Mouse (Mus musculus) embryonic facial prominence, embryonic 15.5 days (tissue): ENCODE measurements around the gene Nt5c3b. TPM values are rescaled to one million over a fixed set of nuclear protein-coding genes. Genes with fewer than 3 reads are reported as not detected.

Source experiments
- ATAC-seq: fragments of 200-750 bp; cut with Nextera tagmentation; 2 replicates; pipeline ENCODE4 v1.8.0; 2017; ENCODE audit warnings: low read depth, moderate TSS enrichment; ENCODE audit not compliant: insufficient number of reproducible peaks, low FRiP score, low TSS enrichment
- H3K27ac ChIP-seq: fragments of 300-500 bp; sonication (generic); replicated peaks from 2 replicates; pipeline ENCODE4 v1.5.1; 2015; ENCODE audit warnings: mild to moderate bottlenecking, inconsistent platforms
- H3K27me3 ChIP-seq: fragments of 300-500 bp; sonication (generic); 2 replicates; pipeline ENCODE4 v1.6.1; 2015; ENCODE audit warnings: inconsistent platforms
- H3K36me3 ChIP-seq: fragments of 300-500 bp; sonication (generic); 2 replicates; pipeline ENCODE4 v1.6.1; 2015; ENCODE audit warnings: mild to moderate bottlenecking, inconsistent platforms
- H3K4me1 ChIP-seq: fragments of 300-500 bp; sonication (generic); 2 replicates; pipeline ENCODE4 v1.6.1; 2015; ENCODE audit warnings: inconsistent platforms
- H3K4me2 ChIP-seq: fragments of 300-500 bp; sonication (generic); replicated peaks from 2 replicates; pipeline ENCODE4 v1.6.1; 2015; ENCODE audit warnings: mild to moderate bottlenecking, inconsistent platforms
- H3K4me3 ChIP-seq: fragments of 300-500 bp; sonication (generic); replicated peaks from 2 replicates; pipeline ENCODE4 v1.5.1; 2015; ENCODE audit warnings: mild to moderate bottlenecking, inconsistent platforms
- H3K9ac ChIP-seq: fragments of 300-500 bp; sonication (generic); 2 replicates; pipeline ENCODE4 v1.6.1; 2015; ENCODE audit warnings: inconsistent platforms
- H3K9me3 ChIP-seq: fragments of 300-500 bp; sonication (generic); replicated peaks from 2 replicates; pipeline ENCODE4 v1.6.1; 2016; ENCODE audit warnings: inconsistent platforms
- WGBS: fragments of 180-500 bp; shearing (Covaris S2); methylation state at CpG from one replicate; pipeline ENCODE4 v1.1.7; 2015; 5-methylcytosine and 5-hydroxymethylcytosine counted together
- polyA plus RNA-seq: library from polyadenylated mRNA; unstranded; fragments of >200 nt; fragmentation: Nextera tagmentation; extraction: Ambion mirVana; gene quantifications from 2 replicates; pipeline ENCODE4 v1.2.1, GENCODE M21; 2015

The Nt5c3b gene
- polyA plus RNA-seq, 1 experiment from 2014 or later, result 134 TPM

DNA sequence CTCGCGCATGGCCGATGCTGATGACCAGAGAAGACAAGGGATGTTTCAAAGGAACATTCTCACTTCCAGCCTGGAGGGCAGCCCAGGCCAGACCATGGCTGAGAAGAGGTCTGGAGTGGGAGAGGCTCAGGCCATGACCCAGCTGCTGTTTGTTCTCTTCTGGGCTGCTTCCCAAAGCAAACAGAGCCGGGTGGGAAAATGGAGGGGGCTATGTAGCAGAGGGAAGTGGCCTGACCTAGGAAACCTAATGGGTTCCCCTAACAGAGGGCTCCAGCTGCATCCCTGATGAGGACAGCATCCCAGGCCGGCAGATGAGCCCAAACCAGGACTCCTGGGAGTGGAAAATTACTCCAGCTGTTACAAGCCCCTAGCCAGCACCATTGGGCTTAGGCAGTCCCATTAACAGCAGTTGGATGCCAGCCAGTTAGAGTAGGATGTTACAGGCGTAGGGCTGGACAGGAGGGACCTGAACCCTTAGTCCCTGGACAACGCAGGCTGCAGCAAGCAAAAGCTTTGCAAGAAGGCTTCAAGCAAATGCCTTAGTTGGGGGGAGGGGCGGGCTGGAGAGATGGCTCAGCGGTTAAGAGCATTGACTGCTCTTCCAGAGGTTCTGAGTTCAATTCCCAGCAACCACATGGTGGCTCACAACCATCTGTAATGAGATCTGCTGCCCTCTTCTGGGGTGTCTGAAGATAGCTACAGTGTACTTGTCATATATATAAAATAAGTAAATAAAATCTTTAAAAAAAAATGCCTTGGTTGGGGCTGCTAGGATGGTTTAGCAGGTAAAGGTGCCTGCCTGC, 50.3 kb downstream of the Nt5c3b start:
- H3K9me3 ChIP-seq, result no peaks in the 10 kb centered on the region
- H3K4me1 ChIP-seq, result peaks cover 88% of the 10 kb centered on the region
- H3K4me3 ChIP-seq, result no peak overlapping the region
- H3K27ac ChIP-seq, result peak overlapping the region; percentile 66
- H3K36me3 ChIP-seq, result no peaks in the 10 kb centered on the region
- 0 out of 2 replicates have a peak overlapping the region, but pooled peaks have one; percentile 12 for H3K4me2 ChIP-seq
- H3K9ac ChIP-seq, result no peak overlapping the region
- no peaks in the 10 kb centered on the region for H3K27me3 ChIP-seq
- ATAC-seq, result no peak
- 56% methylated on average over 9 of the region's 9 CpGs for WGBS

DNA sequence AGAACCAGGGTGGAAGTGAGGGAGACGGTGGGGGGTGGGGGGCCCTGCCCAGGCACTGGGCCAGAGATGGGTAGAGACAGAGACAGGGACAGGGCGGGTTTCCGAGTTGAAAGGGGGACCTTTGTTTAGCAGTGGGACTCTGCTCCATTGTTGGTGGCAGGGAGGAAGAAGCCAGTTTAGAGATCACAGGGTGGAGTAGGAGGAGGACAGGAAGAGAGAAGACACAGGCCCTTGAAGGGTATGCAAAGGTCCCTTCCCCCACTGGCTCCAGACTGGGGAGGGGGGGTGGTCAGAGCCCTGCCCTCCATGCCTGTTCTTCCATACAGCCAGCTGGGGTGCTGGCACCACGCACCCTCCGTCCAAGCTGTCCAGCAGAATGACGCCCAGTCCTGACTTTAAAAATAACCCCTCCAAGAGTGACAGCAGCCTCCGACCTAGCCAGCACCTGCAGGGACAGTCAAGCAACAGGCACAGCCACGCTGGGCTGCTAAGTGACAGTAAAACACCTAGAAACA, 51.6 kb downstream of the Nt5c3b start:
- ATAC-seq, result no peak

GRCm38 (mm10) chr11:100388588-100388987, 53.0 kb downstream of the Nt5c3b start:
- Histone ChIP-seq H3K4me2 (peak overlapping the region; percentile 29), H3K36me3 (peaks cover 23% of the 10 kb centered on the region), H3K27me3 (no peaks in the 10 kb centered on the region), H3K4me3 (no peak overlapping the region), H3K9me3 (no peaks in the 10 kb centered on the region), H3K9ac (no peak overlapping the region), H3K4me1 (peaks cover 62% of the 10 kb centered on the region), H3K27ac (peak overlapping the region; percentile 82)
- WGBS, result 66% methylated on average over 6 of the region's 6 CpGs
- no peak for ATAC-seq

More for the DNA sequence above, 51.6 kb downstream of the Nt5c3b start:
- no peaks in the 10 kb centered on the region for H3K27me3 ChIP-seq
- 0 out of 2 replicates have a peak overlapping the region, but pooled peaks have one; percentile 3 for H3K4me2 ChIP-seq
- peaks cover 11% of the 10 kb centered on the region for H3K36me3 ChIP-seq
- peak overlapping the region; percentile 66 for H3K27ac ChIP-seq
- peaks cover 75% of the 10 kb centered on the region for H3K4me1 ChIP-seq
- no peak overlapping the region for H3K4me3 ChIP-seq
- no peaks in the 10 kb centered on the region for H3K9me3 ChIP-seq
- H3K9ac ChIP-seq, result no peak overlapping the region
- 42% methylated on average over 8 of the region's 8 CpGs for WGBS

- WGBS, result 24% methylated on average over 14 of the region's 14 CpGs
- H3K4me1 ChIP-seq, result peaks cover 55% of the 10 kb centered on the region
- peaks cover 31% of the 10 kb centered on the region for H3K36me3 ChIP-seq
- no peaks in the 10 kb centered on the region for H3K9me3 ChIP-seq
- 0 out of 2 replicates have a peak overlapping the region, but pooled peaks have one; percentile 6 for H3K4me3 ChIP-seq
- H3K27me3 ChIP-seq, result no peaks in the 10 kb centered on the region
- H3K4me2 ChIP-seq, result peak overlapping the region; percentile 29
- peak; percentile 48; the same call in 1 of the 2 replicates for ATAC-seq
- H3K27ac ChIP-seq, result peak overlapping the region; percentile 82
- H3K9ac ChIP-seq, result no peak overlapping the region
These were observed 53.8 kb downstream of the Nt5c3b start for GRCm38 (mm10) chr11:100387589-100388375.

DNA sequence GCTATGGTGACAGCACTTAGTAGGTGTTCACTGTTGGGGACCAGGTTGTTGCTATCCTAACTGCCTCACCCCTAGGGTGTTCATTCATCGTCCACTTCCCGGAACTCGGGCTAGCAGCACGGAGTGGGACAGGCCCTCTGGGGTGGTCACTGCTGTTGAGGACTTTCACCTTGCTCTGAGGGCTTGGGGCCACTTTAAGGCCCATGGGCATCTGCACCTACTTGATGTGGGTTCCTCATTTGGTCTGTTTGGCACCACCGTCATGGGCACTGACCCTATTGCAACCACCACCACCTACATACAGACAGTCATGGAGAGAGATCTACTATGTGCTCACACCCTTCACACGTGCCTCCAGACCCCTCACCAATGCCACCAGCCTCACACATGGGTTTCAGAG, 54.5 kb downstream of the Nt5c3b start:
- Histone ChIP-seq H3K9ac (no peak overlapping the region), H3K4me2 (peak overlapping the region; percentile 29; the same call in 1 of the 2 replicates), H3K36me3 (peaks cover 37% of the 10 kb centered on the region), H3K9me3 (no peaks in the 10 kb centered on the region), H3K27me3 (no peaks in the 10 kb centered on the region), H3K4me3 (no peak overlapping the region), H3K4me1 (peaks cover 49% of the 10 kb centered on the region), H3K27ac (peak overlapping the region; percentile 82)
- ATAC-seq, result no peak
- 75% methylated on average over 6 of the region's 6 CpGs for WGBS

DNA sequence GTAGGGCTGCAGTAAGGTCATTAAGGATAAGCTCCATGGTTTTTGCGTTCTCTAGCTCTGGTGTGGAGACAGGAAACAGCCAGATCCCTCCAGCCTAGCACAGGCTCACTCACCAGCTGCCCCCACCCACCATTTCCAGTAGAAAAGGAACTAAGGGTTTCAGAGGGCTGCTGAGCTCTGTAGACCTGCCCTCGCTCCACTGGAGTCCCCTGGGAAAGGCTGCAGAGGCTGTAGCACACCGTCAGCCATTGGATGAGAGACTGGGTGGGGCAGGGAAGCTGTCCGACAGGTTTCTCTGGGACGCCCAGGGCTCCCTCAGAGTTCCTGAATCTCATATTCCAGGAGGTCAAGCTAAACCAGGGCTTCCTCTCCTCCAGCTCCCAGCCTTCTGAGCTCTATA, 55.0 kb downstream of the Nt5c3b start:
- Histone ChIP-seq H3K9me3 (no peaks in the 10 kb centered on the region), H3K4me2 (peak overlapping the region; percentile 29; the same call in 1 of the 2 replicates), H3K9ac (no peak overlapping the region), H3K4me1 (peaks cover 49% of the 10 kb centered on the region), H3K27me3 (no peaks in the 10 kb centered on the region), H3K4me3 (no peak overlapping the region), H3K27ac (peak overlapping the region; percentile 82), H3K36me3 (peaks cover 42% of the 10 kb centered on the region)
- 44% methylated on average over 5 of the region's 5 CpGs for WGBS
- peak; percentile 68 for ATAC-seq

GRCm38 (mm10) chr11:100385016-100385415, 56.6 kb downstream of the Nt5c3b start:
- 91% methylated on average over 3 of the region's 3 CpGs for WGBS
- no peaks in the 10 kb centered on the region for H3K27me3 ChIP-seq
- H3K4me2 ChIP-seq, result no peak overlapping the region
- H3K4me1 ChIP-seq, result peaks cover 35% of the 10 kb centered on the region
- H3K9ac ChIP-seq, result no peak overlapping the region
- H3K9me3 ChIP-seq, result no peaks in the 10 kb centered on the region
- peaks cover 56% of the 10 kb centered on the region for H3K36me3 ChIP-seq
- no peak overlapping the region for H3K27ac ChIP-seq
- no peak for ATAC-seq
- H3K4me3 ChIP-seq, result no peak overlapping the region

DNA sequence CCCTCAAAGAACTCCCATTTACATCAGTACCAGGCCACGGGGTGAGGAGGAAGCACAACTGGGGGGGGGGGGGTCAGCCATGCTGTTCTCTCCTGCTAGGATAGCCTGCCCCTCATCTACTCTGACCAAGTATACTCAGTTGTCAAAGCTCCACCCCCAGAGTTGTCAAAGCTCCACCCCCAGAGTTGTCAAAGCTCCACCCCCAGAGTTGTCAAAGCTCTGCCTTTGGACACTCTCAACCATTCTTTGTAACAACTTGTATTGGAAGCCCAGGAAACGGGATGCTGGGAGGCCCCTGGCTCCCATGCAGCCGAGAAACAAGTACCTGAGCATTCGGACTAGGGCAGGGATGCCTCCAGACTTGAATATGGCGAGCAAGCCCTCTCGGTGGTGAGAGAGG, 58.9 kb downstream of the Nt5c3b start:
- Histone ChIP-seq H3K9ac (no peak overlapping the region), H3K27ac (no peak overlapping the region), H3K4me1 (peaks cover 14% of the 10 kb centered on the region), H3K4me2 (no peak overlapping the region), H3K36me3 (peaks cover 75% of the 10 kb centered on the region), H3K9me3 (no peaks in the 10 kb centered on the region), H3K27me3 (no peaks in the 10 kb centered on the region), H3K4me3 (no peak overlapping the region)
- no peak for ATAC-seq
- WGBS, result 88% methylated on average over 6 of the region's 6 CpGs

DNA sequence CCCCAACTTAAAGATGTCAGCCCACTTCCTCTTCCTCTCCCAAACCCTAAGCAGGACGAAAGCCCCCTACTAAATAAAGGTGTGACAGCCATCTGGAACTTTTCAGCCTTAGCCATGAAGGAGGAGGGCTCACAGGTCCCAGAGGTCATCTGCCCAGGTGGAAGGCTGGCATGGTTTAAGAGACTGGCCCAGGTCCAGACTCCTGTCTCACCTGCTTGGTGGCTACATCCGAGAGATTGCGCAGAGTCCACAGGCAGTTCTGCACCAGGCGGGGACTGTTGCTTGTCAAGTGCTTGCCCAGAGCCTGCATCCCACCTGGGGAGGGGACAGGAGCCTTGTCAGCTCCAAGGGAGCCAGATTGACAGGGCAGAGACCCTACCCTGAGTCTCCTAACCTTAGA, 62.3 kb downstream of the Nt5c3b start:
- Histone ChIP-seq H3K27me3 (no peaks in the 10 kb centered on the region), H3K27ac (no peak overlapping the region), H3K36me3 (peaks cover 85% of the 10 kb centered on the region), H3K4me1 (no peaks in the 10 kb centered on the region), H3K9ac (no peak overlapping the region), H3K4me3 (no peak overlapping the region), H3K9me3 (no peaks in the 10 kb centered on the region), H3K4me2 (no peak overlapping the region)
- WGBS, result 85% methylated on average over 4 of the region's 4 CpGs
- no peak for ATAC-seq

DNA sequence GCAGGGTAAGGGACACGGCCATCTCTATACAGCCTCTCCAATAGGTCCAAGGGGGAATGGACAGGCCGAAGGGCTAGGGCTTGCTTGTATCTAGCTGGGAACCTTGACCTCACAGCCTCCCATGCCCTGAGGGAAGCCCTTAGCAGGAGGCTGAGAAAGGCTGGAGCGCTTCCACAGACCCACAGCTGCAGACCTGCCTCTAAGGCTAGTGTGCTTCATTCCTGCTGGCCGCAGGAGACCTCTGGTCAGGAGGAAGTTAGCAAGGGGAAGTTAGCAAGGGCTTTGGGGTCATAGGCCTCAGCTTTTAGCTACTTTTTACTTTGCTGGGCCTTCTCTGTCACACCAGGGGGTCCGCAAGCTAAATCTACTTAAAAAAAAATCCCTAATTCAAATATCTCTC, 63.2 kb downstream of the Nt5c3b start:
- 88% methylated on average over 5 of the region's 5 CpGs for WGBS
- Histone ChIP-seq H3K4me3 (no peak overlapping the region), H3K36me3 (peaks cover 86% of the 10 kb centered on the region), H3K4me2 (no peak overlapping the region), H3K4me1 (no peaks in the 10 kb centered on the region), H3K27me3 (no peaks in the 10 kb centered on the region), H3K9me3 (no peaks in the 10 kb centered on the region), H3K27ac (no peak overlapping the region), H3K9ac (no peak overlapping the region)
- no peak for ATAC-seq

- 92% methylated on average over 14 of the region's 14 CpGs for WGBS
- peaks cover 86% of the 10 kb centered on the region for H3K36me3 ChIP-seq
- no peak overlapping the region for H3K9ac ChIP-seq
These were observed 63.6 kb downstream of the Nt5c3b start for GRCm38 (mm10) chr11:100377989-100378388.

More at GRCm38 (mm10) chr11:100377989-100378388, 63.6 kb downstream of the Nt5c3b start:
- Histone ChIP-seq H3K4me3 (no peak overlapping the region), H3K9me3 (no peaks in the 10 kb centered on the region), H3K27ac (no peak overlapping the region), H3K4me2 (no peak overlapping the region), H3K27me3 (no peaks in the 10 kb centered on the region), H3K4me1 (no peaks in the 10 kb centered on the region)
- no peak for ATAC-seq
